Mouse (Mus musculus): ENCODE measurements at regions not wholly inside any gene's neighbourhood (a gene's known extent, or its start where the extent isn't known, plus 50 kb on each side); places are given as distances from the start of the nearest gene placed in this dataset.

DNA sequence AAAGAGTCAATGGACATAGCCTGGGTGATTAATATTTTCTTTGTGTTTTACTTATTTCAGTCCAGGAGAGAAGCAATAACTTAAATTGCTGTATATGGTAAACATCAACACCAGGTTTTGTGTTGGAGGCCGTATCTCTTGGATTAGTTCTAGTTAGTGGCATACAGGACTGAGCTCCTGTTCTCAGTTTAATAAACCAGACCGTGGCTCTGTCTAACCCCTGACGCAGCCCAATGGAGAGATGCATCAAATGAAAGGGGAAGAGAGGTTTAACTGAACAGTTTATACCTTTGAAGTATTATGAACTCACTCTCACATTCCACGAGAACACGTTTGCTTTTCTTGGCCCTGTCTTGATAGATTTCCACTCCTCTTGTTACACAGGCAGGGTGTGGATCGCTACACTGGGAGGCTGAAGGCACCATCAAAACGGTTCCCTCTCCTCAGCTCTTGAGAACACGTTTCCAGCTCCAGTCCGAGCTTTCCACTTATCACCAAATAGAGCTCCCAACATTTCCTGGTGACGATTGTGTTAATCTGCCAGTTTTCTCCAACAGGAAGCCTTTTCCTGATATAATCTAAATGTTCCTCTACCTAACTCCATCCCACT is 54.0 kb upstream of the Cerkl start:
- no peak for DNase-seq (ENCODE audit: low spot score in 2 of 2)

DNA sequence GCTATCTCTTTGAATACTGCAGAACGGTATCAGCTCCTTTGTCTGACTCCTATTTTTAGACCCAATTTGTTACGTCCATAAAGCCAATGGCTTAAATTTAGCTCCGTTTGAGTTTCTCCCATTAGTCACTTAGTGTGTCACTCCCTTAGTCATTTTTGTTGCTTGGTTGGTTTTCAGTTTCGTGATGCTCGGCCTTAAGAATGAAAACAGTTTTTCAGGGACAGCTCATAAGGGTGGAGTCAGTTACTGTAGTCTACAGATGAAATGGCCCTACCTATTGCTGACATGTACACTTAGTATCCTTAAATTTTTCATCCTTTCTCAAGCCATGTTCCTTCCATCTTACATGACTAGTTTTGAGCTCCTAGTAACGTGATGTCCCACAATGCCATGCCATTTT is 54.5 kb upstream of the Cerkl start:
- no peak for DNase-seq (ENCODE audit: low spot score in 2 of 2)

DNA sequence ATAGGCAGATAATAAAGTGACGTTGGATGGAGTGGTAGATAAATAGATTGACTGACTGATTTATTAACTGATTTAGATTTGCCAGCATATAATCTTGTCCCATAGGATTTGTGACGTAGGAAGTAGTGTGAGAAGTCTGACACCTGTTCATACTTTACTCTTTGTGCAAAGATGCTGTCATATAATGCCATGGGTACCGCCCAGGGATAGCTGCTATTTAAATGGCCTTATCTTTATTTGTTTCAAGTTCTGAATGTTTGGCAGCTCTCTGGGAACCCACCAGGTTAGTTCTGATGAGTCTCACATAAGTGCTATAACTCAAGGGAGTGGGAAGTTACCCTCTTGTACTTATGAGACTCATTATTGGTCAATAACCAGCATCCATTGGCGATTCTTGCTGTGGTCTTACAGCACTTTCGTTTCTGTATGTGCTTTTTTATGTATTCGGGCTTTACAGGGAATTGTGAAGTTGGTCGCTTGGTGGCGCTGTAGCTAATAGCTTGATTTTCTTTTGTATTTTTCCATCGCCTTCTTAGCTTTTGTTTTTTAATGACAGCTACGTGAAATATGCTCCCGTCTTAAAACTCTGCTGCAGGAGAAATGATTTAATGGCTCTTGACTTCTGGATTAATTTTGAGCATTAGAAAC is 55.2 kb upstream of the Cerkl start:
- DNase-seq (ENCODE audit: low spot score in 2 of 2), result peak; percentile 30 to 59

DNA sequence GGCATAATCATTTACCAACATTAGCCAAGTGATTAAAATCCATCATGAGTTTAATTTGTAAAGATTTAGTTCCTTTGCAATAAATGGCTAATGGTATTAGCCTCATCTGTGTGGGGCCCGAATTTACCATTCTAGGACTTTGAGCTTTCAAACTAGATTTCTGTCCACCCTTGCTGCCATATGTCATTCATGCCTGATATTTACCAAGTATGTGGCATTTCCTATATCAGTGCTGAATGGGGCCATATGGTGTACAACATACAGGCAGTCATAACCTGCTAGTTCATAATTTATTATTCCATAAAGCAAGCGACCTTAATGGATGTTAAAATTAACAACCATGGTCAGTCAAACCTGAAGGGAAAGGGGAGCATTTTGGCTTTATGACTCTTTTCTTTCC is 55.8 kb upstream of the Cerkl start:
- no peak for DNase-seq (ENCODE audit: low spot score in 2 of 2)

DNA sequence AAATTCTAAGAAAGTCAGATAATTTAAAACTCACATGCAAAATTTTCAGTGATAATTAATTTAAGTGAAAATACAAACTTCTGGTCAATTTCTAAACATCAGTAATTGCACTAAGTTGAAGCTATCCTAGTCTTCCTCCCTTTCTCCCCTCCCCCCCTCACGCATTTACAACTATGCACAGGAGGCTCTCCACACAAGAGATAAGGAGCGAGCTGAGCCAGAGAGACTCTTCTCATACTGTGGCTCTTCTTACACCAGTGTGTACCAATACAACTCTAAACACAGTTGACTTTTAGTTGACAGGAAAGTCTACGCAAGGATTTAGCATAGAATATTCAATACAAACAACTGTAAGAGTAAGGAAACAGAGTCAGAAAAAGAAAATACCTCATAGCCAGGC is 57.1 kb upstream of the Cerkl start:
- no peak for DNase-seq (ENCODE audit: low spot score in 2 of 2)

DNA sequence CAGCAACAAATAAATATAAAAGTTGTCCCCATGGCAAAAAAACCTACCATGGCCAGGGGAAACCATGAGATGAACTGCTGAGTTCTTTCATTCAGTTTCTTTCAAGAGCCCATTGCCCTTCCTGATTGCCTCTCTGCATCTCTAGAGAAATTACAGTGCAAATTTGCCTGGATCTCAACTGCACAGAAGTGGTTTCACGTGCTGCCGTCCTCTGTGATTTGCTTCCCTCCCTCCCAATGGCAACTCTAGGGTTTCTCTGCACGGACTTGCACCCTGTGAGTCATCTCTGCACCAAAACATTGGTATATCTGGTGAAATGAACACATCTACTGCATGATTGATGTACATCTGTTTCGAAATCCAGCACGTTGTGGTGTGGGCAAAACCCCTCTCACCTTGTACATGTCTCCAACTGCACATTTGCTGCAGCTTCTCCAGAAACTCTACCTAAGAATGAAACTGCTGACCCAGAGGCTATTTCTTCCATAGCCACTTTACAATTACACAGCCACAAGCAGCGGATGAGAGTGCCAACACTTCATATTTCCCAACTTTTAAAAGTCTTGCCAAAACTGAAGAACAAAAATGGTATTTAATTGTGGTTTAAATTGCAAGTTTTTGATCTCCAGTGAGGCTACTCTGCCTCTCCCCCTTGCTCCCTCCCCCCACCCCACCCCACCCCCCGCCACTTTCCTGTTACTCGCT is 61.6 kb upstream of the Cerkl start:
- DNase-seq (ENCODE audit: low spot score in 2 of 2), result no peak

DNA sequence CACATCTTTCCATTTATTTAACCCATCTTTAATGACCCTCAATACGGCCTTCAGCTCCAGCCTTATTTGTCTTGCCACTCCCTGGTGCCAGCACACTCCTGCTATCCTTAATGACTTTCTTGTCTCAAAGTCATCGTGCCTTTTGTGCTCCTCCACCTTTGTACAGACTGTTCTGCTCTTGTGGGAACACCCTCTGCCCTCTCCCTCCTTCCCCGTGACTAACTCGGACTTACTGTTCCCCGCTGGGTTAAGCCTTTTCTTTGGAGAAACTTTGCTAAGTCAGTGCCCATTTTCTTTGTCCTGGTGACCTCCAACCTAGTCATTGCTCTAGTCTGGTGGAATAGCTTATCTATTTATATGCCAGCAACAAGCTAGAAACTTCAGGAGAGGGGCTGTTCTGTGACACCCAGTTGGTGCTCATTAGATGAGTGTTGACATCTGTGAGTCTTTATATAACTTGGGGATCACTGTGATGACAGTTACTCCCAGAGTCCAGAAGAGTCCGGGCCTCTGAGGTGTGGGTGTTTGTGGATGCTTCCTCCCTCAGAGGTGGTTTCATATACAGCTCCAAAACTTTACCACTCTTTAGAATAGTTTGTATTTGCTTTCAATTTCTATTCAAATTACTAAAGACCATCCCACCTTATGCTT is 63.3 kb upstream of the Cerkl start:
- DNase-seq (ENCODE audit: low spot score in 2 of 2), result no peak

DNA sequence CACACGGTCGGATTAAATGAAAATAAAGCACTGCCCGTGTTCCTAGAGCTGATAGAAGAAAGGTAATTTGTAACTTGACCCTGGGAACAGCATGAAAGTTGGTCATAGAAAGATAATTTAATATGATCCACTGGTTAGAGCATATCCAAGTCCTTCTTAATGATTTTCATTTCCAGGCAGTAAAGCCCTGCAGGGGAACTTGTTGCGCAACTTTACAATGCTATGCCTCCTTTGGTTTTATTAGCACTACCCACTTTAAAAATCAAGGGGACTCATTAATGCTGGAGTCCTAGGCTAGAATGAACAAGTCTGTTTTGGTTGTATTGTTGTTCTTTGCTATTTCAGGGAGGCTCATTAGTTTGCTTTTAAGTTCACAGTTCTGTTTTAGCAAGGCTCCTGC is 66.9 kb upstream of the Cerkl start:
- no peak for DNase-seq (ENCODE audit: low spot score in 2 of 2)

DNA sequence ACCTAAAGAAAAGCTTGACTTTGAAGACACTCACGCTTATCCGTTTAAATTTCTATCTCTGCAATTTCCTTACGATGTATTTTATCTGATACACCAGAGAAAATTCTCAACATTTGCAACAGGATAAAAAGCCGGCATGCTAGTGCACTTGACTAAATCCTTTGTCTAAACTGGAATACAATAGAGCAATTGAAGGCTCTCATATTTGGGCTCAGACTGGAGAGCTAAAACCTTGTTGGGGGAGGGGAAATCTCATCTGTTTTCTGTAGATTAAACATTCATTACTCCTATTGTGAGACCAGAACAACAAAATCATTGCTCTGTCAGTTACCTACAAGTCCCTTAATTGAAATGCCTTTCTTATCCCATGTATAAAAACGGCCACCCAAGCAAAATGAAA is 70.9 kb upstream of the Cerkl start:
- no peak for DNase-seq (ENCODE audit: low spot score in 2 of 2)

DNA sequence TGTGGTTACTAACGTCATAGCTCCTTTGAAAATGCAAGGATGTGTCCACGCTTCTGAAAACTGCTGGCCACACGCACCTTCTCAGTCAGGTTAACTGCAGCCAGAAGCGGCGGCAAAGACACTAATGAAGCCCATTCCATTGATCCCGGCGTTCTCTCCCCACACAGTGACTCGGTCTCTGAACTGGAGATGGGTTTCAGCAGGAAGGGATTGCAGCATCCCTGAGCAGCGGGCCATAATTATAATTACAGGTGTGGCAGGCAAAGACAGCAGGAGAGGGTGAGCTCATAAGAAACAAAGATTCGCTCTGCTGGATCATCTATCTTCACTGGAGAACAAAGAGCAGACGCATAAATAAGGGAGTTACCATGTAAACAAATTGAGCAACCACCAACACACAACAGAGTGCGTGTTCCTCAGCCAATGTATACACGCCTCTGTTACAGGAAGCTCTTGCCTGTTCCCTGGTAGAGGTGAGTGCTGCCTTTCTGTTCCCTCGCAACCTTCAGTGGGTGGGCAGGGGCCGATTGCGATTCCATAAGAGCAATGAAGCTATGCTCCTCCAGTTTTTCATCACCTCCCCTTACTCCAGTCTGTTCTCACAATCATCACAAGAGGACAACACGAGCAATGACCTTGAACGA is 71.9 kb upstream of the Cerkl start:
- DNase-seq (ENCODE audit: low spot score in 2 of 2), result no peak

DNA sequence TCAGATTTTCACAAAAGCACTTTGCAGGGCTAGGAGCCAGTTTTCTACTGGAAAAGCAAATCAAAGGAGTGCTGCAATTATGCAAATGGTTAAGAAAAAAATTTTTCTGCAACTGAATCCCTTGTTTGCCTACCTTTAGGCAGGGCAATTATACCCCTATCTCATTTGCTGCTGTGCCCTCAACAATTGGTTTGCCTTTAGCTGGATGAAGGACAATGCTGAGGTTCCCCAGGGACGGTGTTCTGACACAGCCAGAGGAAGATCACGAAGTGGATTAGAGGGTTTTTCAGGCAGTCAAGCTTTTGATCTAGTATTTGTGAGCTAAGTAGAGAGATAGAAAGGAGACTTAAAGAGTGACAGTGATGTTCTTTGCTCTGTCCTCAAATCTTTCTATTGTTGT is 72.6 kb upstream of the Cerkl start:
- DNase-seq (ENCODE audit: low spot score in 2 of 2), result no peak

DNA sequence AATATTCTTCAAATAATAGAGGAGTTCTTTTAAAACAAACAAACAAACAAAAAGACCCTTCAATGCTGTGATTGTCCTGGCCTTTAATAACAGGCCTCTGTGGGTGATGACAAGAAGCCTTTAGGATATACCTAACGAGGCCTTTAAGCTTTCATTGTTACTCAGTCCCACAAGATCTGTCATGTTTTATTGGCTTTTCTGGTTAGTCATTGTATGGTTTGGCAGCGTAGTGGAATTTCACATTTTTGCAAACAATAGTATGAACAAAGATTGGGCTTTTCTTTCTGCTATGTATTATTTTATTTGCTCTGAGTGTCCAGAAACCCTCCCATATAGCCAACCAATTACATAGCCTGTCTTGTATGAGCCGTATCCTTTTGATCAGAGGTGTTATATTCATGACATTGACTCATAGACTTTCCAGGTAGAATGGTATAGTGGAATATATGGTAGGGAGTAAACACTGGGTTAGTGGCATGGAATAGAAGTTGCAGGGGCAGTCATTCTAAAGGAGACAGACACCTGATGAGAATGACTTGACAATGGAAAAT is 76.1 kb upstream of the Cerkl start:
- DNase-seq (ENCODE audit: low spot score in 2 of 2), result no peak

DNA sequence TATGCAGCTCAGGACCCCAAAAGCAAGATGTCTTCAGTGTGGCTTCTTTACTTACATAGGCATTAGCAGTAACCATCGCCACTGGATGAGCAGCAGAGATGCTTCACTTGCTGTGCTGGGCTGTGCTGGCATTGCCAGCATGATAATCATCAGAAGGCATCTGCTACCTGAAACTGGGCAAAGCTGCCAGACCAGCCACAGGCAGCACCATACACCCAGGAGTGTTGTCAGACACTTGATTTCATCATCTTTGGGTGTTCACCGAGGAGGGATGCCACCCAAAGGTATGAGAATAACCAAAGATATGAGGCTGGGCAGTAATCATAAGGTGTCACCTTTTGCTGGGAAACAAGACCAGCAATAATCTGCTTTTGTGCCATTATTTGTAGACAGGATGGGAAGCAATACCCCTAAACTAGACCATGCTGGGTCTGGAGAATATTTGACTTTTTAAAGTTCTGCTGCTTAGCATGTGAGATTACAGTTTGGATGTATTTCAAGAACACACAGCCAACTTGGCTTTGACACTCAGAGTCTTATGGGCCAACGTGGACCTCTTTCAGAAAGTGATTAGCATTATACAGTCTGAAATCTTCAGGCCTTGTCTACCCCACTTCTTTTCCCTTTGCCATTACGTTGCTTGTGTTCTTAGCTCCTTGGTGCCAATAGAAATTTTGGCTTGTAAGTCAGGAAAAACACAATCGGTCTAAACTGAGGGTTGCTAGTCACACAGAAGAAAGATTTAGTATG is 80.7 kb upstream of the Cerkl start:
- DNase-seq (ENCODE audit: low spot score in 2 of 2), result no peak

DNA sequence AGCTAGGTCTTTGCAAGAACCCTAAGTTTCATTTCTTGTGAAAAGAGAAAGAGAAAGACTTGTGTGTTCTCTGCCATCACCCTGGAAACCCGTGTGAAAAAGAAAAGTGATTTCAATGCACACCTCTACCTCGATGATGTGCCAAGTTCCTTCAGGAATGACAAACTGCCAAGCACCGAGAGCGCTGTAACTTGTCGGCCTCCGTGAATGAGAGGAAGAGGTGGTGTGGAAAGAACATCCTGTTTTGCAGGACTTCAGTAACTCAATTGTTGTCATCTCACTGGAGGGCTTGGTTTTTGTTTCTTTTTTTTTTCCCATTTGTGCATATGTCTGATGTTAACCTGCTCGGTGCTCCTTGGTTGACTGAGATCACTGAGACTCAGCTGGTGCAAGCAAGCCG is 83.8 kb upstream of the Cerkl start:
- DNase-seq (ENCODE audit: low spot score in 2 of 2), result no peak

DNA sequence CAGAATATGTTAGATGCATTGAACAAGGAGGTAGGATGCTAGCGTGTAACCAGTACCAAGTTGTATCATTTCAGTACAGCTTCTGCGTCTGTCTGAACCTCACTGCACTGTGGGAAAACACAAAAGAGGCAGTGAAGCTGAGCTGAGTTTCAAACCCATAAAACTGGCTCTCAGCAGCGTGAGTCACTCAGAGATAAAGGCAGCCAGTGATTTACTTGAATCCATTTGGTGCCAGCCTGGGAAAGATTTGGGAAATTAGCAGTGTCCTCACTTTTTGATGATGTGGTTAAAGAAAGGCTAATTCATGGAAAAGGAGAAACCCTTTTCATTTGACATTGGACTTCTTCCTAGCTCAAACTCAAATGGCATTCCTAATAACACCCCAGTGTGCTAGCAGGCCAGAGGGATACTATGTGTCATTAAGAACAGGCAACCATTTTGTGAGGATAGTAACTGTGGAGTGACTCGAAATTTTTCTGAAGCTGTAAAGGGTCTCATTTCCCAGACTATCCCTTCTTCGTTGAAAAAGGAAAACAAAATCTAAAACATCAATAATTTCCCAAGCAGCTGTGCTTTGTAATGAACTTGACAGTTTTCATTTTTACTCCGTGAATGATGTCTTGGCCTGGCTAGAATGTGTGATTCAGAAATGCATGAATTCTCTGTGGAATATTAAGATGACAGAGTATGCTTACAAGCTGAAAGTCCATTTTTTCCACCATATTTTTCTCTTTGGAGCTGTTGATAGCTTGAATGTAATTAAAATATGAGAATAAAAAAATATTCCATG is 85.8 kb upstream of the Cerkl start:
- no peak for DNase-seq (ENCODE audit: low spot score in 2 of 2)

DNA sequence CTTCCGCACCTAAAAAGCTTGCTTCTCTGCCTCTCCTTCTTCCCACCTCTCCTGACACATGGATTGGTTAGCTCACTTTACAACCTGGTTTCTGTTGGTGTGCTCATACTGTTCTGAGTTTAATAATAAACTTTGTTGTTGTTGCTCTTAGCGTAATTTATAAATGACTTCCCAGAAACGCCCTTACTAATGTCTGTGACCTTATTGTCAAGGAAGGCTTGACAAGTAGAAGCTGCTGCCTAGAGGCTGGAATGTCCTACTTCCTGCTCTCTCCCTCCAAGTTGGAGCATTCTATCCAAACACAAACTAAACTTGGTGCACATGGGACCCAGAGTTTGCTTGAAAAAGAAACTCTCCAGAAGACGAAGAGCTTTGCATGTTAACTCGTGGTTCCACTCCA is 86.9 kb upstream of the Cerkl start:
- no peak for DNase-seq (ENCODE audit: low spot score in 2 of 2)

DNA sequence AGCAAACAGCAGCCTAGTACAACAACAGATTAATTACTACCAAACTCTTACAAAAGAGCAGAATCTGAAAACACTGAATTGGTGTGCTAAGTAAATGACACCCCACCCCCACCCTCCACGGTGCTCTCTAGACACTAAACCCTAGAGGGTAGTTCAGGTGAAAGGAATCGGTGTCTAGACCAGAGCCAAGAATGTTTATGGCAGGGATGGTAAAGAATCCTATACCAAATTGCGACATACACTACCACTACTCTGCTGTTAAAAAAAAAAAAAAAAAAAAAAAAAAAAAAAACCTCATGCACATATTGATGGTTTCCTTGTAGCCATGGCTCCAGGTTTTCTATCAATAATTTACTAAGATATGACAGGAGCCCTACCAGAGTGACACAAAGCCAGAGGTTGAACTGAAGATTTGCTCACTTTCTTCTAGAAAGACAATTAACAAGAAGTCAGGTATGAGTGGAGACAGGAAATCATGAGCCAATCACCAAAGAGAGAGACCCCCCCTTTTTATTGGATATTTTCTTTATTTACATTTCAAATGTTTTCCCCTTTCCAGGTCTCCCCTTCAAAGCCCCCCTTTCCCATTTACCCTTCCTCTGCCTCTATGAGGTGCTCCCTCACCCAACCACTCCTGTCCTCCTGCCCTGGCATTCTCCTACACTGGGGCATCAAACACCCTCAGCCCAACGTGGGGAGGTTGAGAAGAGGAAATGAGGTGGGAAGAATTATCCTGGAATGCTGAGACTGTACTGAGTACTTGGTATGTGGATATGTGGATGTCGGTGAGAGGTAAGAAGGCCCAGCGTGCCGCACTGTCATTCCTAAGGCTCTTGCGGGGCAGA is 87.6 kb upstream of the Cerkl start:
- no peak for DNase-seq (ENCODE audit: low spot score in 2 of 2)

DNA sequence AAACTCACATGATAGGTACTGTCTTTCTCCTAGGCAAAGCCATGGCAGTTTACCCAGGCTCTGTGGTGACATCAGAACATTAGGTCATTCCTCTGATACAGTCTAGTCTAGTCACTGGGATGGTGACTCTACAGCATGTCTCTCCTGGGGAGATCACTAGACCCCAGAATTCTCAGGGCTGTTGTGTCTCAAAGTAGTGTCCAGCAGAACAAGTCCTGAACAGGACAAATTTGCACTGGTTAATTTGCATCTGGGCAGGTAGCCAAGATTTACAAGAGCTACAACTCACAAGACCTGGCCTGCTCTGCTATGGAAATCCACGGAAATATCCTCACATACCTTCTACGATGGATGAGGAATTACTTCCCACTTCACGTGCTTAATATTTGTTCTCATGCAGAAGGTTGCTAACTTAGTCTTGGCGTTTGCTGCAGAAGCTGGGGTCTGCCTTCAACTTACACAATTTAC is 88.2 kb upstream of the Cerkl start:
- DNase-seq (ENCODE audit: low spot score in 2 of 2), result no peak

DNA sequence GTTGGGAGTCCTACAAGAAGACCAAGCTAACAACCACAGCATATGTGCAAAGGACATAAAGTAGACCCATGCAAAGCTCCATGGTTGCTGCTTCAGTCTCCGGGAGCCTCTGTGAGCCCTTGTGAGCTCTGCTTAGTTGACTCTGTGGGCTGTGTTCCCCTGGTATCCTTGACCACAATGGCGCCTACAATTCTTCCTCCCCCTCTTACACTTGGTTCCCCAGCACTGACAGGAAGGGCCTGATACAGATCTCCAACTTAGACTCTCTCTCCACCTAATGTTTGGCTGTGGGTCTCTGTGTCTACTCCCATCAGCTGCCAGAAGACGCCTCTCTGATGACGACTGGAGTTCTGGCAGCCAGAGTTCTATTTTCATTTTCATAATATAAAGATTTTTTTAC is 88.9 kb upstream of the Itprid2 start:
- DNase-seq (ENCODE audit: low spot score in 2 of 2), result no peak
